Mouse (Mus musculus) activated CD4-positive, CD25-positive, alpha-beta regulatory T cell (primary cell): ENCODE data around the gene Heatr9. TPM values are rescaled to one million over a fixed set of nuclear protein-coding genes. Genes with fewer than 3 reads are reported as not detected.

Experiments
- polyA plus RNA-seq, 2 experiments: library from polyadenylated mRNA; unstranded; fragments of 100-300 nt; shearing (Covaris generic); gene quantifications; one replicate each; pipeline ENCODE4 v1.2.1; 2017

Heatr9 gene
- polyA plus RNA-seq = under 1 TPM in 1 of 2 experiments, not detected in 1; 0.19 TPM

DNA sequence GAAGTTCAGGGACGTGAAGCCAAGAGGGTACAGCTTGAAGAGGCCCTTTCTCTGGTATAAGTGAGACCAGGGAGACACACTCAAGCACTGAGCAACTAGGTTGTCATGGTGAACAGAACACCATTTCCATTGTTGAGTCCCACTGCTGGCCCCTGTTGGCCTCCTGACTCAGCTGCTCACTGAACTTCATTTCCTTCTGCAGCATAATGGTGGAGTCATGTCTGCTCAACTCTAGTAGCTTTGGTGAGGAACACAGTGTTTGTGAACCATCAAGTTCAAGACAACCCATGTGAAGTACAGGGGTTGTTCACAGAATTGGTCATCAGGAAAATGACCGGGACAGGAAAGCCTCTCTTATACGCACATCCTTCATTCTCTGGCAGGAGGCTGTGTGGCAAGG is at the start of gene Heatr9:
TSS of gene Heatr9 (minus strand) at position 101 of the 400 bp plus-strand sequence.

DNA sequence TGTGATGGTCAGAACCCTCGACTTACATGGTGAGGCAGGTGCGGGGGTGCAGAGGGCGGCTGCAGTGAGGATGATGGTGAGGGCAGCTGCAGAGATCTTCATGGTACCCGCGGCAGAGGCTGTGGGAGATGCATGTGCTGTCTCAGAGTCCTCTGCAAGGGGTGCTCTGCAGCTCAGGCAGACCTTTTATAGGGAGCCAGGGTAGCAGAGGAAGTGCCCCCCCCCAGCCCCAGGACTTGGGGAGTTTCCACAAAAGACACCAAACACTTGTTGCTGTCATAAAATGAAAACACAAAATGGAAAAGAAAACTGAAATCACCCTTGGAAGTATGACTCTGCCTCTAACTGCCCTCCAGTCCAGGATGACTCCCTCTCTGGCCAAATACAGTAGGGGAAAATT is 8.4 kb upstream of the Heatr9 start, which contains the start of gene Ccl5:
TSS of gene Ccl5 (minus strand) at position 159 of the 400 bp plus-strand sequence.

DNA sequence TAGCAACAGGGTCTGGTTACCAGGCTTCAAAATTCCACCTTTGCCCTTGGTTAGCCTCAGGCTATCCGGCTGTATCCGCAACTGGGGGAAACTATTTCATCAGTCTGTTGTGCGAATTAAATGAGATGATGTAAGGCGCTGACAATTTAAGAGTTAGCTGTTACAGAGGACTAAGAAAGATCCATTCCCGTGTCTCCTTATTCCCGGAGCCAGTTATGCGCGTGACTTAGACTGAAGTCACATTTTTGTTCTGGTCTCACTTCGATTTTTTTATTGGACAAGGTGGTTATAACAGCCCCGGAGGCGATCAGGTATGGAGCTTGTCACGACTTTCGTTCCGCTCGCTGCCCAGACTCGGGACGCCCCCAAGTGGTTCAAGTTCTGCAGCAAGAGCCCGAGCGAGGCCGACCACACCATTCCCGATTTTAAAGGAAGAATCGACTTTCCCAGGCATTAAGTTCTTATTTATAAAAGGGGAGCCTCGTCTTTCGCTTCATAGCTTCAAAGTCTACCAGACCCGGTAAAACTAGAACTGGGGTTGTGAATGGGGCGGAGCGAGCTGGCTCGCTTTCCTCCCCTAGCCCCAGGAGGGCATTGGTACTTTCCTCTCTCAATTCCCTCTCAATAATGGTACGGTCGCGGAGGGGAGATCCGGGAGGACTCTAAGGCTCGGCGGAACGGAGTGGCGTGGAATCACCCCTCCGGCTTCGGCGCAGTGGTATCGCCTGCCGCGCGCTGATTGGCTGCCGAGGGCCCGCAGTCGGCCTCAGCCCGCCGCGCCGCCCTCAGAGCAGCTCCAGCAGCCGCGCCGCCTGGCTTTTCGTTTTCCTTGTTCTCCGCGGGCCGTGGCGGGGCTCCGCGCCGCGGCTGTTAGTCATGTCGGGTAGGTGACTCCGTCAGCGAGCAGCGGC is 49.4 kb downstream of the Heatr9 start, which contains the start of gene Taf15:
TSS of gene Taf15 (plus strand) at position 763 of the 911 bp plus-strand sequence.

DNA sequence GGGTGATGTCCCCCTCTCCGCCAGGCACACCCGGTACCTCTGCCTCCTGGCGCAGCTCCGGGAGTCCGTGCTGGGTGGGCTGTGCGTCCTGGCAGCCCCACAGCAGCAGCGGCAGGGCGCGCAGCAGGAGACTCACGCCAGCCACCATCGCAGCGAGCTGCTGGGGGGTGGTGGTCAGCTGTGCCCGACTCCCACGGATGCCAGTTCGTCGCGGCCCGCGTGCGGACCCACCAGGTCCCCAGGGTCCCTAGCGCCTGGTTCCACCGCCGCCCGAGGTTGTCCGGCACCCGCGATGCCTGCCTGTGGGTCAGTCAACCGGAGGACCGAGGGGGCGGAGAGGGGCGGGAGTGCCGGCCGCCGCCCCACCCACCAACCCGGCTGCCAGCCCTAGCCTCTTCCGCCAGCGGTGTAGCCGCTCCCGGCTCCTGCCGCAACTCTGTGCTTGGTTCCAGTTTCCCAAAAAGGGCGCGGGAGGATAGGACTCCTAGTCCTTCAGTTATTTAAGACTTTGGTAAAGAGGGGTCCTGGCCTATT is 59.2 kb downstream of the Heatr9 start, which contains the start of gene Mmp28:
TSS of gene Mmp28 (minus strand) at position 361 of the 534 bp plus-strand sequence.

Other genes starting within 250 kb of the Heatr9 start
- gene Slfn14, start 235.4 kb downstream of the Heatr9 start, polyA plus RNA-seq = under 1 TPM in 1 of 2 experiments, not detected in 1; 0.11 TPM
- gene Ap2b1, start 223.2 kb downstream of the Heatr9 start, polyA plus RNA-seq = 10 to 100 TPM; 34.1 to 50.6 TPM
- gene Pex12, start 219.6 kb downstream of the Heatr9 start, polyA plus RNA-seq = 10 to 100 TPM in 1 of 2 experiments, 1 to 10 TPM in 1; 7.2 to 19.4 TPM
- under 1 TPM in 1 of 2 experiments, not detected in 1; 0.05 TPM for gene Rasl10b, start 113.0 kb downstream of the Heatr9 start, polyA plus RNA-seq
- gene Gas2l2, start 92.7 kb downstream of the Heatr9 start, polyA plus RNA-seq = not detected
- gene 1700020L24Rik, start 84.5 kb downstream of the Heatr9 start, polyA plus RNA-seq = 1 to 10 TPM in 1 of 2 experiments, under 1 TPM in 1; 0.32 to 2.9 TPM
- gene Mmp28, start 59.1 kb downstream of the Heatr9 start, polyA plus RNA-seq = under 1 TPM in 1 of 2 experiments, not detected in 1; 0.25 TPM
- gene Taf15, start 49.1 kb downstream of the Heatr9 start, polyA plus RNA-seq = 10 to 100 TPM; 13.2 to 14.7 TPM
- 100 to 1,000 TPM; 223 to 434 TPM for gene Ccl5, start 8.3 kb upstream of the Heatr9 start, polyA plus RNA-seq
- gene Ccl9, start 56.5 kb upstream of the Heatr9 start, polyA plus RNA-seq = 1 to 10 TPM in 1 of 2 experiments, not detected in 1; 7.7 TPM
- 10 to 100 TPM in 1 of 2 experiments, 1 to 10 TPM in 1; 1.0 to 82.4 TPM for gene Ccl6, start 70.9 kb upstream of the Heatr9 start, polyA plus RNA-seq
- gene Rpl9-ps1, start 123.4 kb upstream of the Heatr9 start, polyA plus RNA-seq = under 1 TPM in 1 of 2 experiments, not detected in 1; 0.42 TPM
- 1 to 10 TPM; 3.3 to 8.3 TPM for gene Ccl3, start 127.2 kb upstream of the Heatr9 start, polyA plus RNA-seq
- gene Ccl4, start 140.4 kb upstream of the Heatr9 start, polyA plus RNA-seq = 10 to 100 TPM; 17.3 to 24.7 TPM
- gene Wfdc17, start 181.8 kb upstream of the Heatr9 start, polyA plus RNA-seq = 10 to 100 TPM in 1 of 2 experiments, under 1 TPM in 1; 0.85 to 24.9 TPM
- under 1 TPM in 1 of 2 experiments, not detected in 1; 0.32 TPM for gene Wfdc18, start 186.8 kb upstream of the Heatr9 start, polyA plus RNA-seq
- not detected for gene Wfdc21, start 224.8 kb upstream of the Heatr9 start, polyA plus RNA-seq
- 10 to 100 TPM; 24.3 to 26.1 TPM for gene Heatr6, start 231.5 kb upstream of the Heatr9 start, polyA plus RNA-seq